Mouse (Mus musculus) cortical plate, adult 2 months (tissue): ENCODE measurements at regions not wholly inside any gene's neighbourhood (a gene's known extent, or its start where the extent isn't known, plus 50 kb on each side); places are given as distances from the start of the nearest gene placed in this dataset.

ENCODE experiments used
- CTCF ChIP-seq: fragments of 200-500 bp; IDR thresholded peaks from 2 replicates; pipeline ENCODE4 v1.5.1; 2011; ENCODE audit warnings: mild to moderate bottlenecking, control low read depth, low read length; ENCODE audit not compliant: insufficient read depth; ENCODE audit errors: extremely low read depth
- POLR2A ChIP-seq: fragments of 200-500 bp; IDR thresholded peaks from 2 replicates; pipeline ENCODE4 v1.6.1; 2011; ENCODE audit warnings: mild to moderate bottlenecking, low read length, control low read depth; ENCODE audit not compliant: insufficient read depth; ENCODE audit errors: extremely low read depth

DNA sequence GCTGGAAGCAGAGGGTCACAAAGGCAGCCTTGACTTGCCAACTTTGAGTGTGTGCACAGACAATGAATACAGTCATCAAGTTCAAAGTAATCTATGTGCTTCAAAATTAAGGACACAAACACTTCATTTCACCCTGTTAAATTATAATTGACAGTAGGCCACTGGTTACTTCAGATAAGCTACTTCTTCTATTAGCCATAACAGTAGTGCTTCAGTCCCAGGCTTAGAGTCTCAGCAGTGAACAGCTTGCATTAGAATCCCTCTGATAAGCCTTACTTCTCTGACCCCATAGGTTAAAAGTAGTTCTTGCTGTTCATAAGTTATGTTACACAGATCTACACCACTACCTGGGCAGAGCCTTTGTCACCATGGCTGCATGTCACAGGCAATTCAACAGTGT is 63.8 kb upstream of the Ngly1 start:
- TF ChIP-seq CTCF (no peak), POLR2A (no peak)
